Mouse (Mus musculus) limb, embryonic 12.5 days (tissue): ENCODE results near the gene Mark1. TPM values are rescaled to one million over a fixed set of nuclear protein-coding genes. Genes with fewer than 3 reads are reported as not detected.
A peak's percentile ranks its signal among the peaks of the same experiment; 100 is the strongest.

Experiments used
- ATAC-seq: fragments of 200-750 bp; cut with Nextera tagmentation; 2 replicates; pipeline ENCODE4 v1.8.0; 2017; ENCODE audit warnings: low read depth, moderate TSS enrichment; ENCODE audit not compliant: insufficient number of reproducible peaks, insufficient read depth, low FRiP score, low TSS enrichment
- H3K27ac ChIP-seq: fragments of 300-500 bp; sonication (generic); 2 replicates; pipeline ENCODE4 v1.5.1; 2016; ENCODE audit warnings: mild to moderate bottlenecking, moderate library complexity
- H3K27me3 ChIP-seq: fragments of 300-500 bp; sonication (generic); 2 replicates; pipeline ENCODE4 v1.6.1; 2016; ENCODE audit warnings: mild to moderate bottlenecking, moderate library complexity
- H3K36me3 ChIP-seq: fragments of 300-500 bp; sonication (generic); 2 replicates; pipeline ENCODE4 v1.6.1; 2016; ENCODE audit warnings: mild to moderate bottlenecking, moderate library complexity
- H3K4me1 ChIP-seq: fragments of 300-500 bp; sonication (generic); replicated peaks from 2 replicates; pipeline ENCODE4 v1.6.1; 2016
- H3K4me2 ChIP-seq: fragments of 300-500 bp; sonication (generic); 2 replicates; pipeline ENCODE4 v1.6.1; 2016; ENCODE audit warnings: mild to moderate bottlenecking, moderate library complexity
- H3K4me3 ChIP-seq: fragments of 300-500 bp; sonication (generic); replicated peaks from 2 replicates; pipeline ENCODE4 v1.5.1; 2016; ENCODE audit warnings: mild to moderate bottlenecking
- H3K9ac ChIP-seq: fragments of 300-500 bp; sonication (generic); replicated peaks from 2 replicates; pipeline ENCODE4 v1.6.1; 2016; ENCODE audit warnings: mild to moderate bottlenecking, moderate library complexity
- H3K9me3 ChIP-seq: fragments of 300-500 bp; sonication (generic); 2 replicates; pipeline ENCODE4 v1.6.1; 2016; ENCODE audit warnings: mild to moderate bottlenecking, moderate library complexity
- WGBS: fragments of 180-500 bp; shearing (Covaris S2); methylation state at CpG from one replicate; pipeline ENCODE4 v1.1.7; 2016; 5-methylcytosine and 5-hydroxymethylcytosine counted together
- polyA plus RNA-seq: library from polyadenylated mRNA; unstranded; fragments of >200 nt; fragmentation: Nextera tagmentation; extraction: Ambion mirVana; gene quantifications from 2 replicates; pipeline ENCODE4 v1.2.1, GENCODE M21; 2016

Gene Mark1
- polyA plus RNA-seq, 1 experiment from 2014 or later = 3.8 TPM

DNA sequence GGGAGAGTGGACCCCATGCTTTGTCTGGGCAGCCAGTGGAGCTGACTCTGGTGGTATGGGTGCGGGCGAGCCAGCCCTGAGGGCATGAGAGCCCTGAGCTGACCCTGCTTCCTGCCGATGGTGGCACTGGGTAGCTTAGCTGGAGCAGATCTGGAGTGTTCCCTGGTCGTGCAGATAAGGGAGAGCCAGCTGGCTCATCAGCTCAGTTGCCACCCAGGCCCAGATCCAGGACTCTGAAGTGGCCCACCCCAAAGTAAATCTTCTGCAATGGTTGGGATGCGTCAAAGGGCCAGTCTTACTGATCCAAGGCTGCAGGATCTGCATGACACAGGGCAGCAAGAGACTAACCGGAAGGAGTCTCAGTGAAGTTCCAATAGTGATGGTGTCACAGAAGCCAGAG, 109.9 kb downstream of the Mark1 start:
- Histone ChIP-seq H3K4me1 (no peaks in the 10 kb centered on the region), H3K9ac (no peak overlapping the region), H3K36me3 (no peaks in the 10 kb centered on the region), H3K27ac (no peak overlapping the region), H3K4me3 (no peak overlapping the region), H3K9me3 (no peaks in the 10 kb centered on the region), H3K4me2 (no peak overlapping the region), H3K27me3 (0 out of 2 replicates have a peak, but pooled peaks cover 4% of the 10 kb centered on the region)
- 92% methylated on average over 6 of the region's 6 CpGs for WGBS
- no peak for ATAC-seq

DNA sequence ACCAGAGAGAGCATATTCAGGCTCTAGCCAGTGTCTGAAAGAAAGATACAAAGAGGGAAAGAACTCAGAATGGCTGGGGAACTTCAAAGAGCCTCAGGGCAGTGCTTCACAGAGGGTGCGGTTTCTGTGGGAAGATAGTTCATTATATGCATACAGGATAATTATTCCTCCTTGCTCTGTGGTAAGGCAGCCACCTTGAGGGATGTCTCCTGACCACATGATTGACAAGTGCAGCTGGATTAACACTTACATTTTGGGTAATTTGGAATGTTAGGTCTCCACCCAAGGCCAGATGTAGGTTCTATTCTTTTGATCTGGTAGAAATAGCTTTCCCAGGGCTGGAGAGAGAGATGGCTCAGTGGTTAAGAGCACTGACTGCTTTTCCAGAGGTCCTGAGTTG, 113.2 kb downstream of the Mark1 start:
- ATAC-seq = no peak
- Histone ChIP-seq H3K36me3 (no peaks in the 10 kb centered on the region), H3K4me1 (peaks cover 9% of the 10 kb centered on the region), H3K4me2 (no peak overlapping the region), H3K27me3 (peaks cover 35% of the 10 kb centered on the region), H3K27ac (no peak overlapping the region), H3K9me3 (no peaks in the 10 kb centered on the region), H3K4me3 (no peak overlapping the region), H3K9ac (no peak overlapping the region)
- 64% methylated on average over 1 of the region's 1 CpGs for WGBS

DNA sequence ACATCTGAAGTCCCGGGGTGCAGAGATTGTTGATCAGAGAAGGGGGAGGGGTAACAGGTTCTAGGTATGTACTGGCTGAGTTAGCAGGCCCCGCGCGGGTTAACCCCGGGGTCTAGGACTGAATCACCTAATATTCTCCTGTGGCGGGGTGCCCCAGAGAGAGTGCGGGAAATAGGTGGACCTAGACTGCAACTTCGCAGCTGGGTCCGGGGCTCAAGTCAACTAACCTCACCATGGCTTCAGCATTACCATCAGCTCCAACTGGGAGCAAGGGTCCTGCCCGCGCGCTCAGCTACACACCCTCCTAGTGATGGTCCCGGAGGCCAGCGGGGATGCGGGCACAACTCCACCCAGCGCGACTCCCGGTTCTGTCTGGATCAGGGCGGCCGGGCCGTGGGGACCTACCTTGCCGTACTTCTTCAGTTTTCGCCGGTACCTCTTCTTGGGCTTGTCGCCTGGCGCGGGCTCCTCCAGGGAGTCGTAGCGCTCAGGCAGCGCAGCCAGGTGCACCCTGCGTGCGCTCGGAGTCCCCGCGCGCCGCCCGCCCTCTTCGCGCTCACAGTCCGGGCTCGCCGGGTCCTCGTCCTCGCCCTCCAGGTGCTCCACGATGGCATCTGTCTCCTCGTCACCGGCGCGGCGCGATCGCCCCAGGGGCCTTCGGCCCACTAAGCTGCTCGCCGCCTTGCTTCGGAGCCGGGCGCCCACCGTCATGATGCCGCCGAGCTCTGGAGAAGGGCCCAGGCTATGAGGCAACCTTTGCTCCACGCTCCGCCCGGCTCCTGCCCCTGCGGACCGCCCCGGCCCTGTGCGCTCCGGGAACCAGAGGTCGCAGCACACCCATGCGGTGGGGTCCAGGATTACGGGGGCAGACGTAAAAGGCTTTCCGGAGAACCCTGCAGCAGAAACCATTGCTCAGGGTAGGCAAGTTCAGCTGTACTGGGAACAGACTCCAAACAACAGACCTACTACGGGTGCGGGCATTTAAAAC, 116.8 kb downstream of the Mark1 start, which contains the start of gene C130074G19Rik:
Gene C130074G19Rik, minus strand, starts transcription at position 938 of the 988 bp plus-strand sequence.
- Histone ChIP-seq H3K27ac (no peak within 1 kb of the TSS), H3K9me3 (0 out of 2 replicates have a peak, but pooled peaks cover 3% of the 10 kb centered on the region), H3K4me1 (peaks cover 14% of the 10 kb centered on the region), H3K4me2 (peak within 1 kb of the TSS; percentile 88), H3K9ac (peak within 1 kb of the TSS; percentile 47), H3K36me3 (no peaks in the 10 kb centered on the region), H3K4me3 (peak within 1 kb of the TSS; percentile 51), H3K27me3 (peaks cover 47% of the 10 kb centered on the region)
- peak; percentile 75 for ATAC-seq
- WGBS = 2% methylated on average over 77 of the region's 77 CpGs

DNA sequence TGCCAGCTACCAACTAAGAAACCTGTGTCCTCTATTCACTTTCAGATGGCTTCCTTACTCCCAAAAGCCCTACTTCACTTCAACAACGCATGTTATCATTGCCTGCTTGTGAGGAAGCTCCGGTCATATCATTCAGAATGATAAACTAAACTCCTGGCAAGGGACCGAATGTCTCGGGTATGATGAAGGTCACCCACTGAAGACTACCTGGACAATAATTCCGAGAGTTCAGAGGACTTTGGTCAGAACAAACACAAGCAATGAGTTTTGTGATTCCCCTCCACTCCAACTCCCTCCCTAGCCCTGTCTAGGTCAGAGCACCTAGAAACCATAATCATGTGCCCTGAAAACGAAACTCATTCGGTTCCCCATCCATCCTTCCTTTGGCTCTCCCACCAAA, 117.5 kb downstream of the Mark1 start:
- H3K36me3 ChIP-seq = no peaks in the 10 kb centered on the region
- H3K27ac ChIP-seq = no peak overlapping the region
- 0 out of 2 replicates have a peak, but pooled peaks cover 3% of the 10 kb centered on the region for H3K9me3 ChIP-seq
- WGBS = 63% methylated on average over 7 of the region's 7 CpGs
- H3K4me1 ChIP-seq = peaks cover 14% of the 10 kb centered on the region
- H3K4me3 ChIP-seq = peak overlapping the region; percentile 51
- H3K27me3 ChIP-seq = peaks cover 47% of the 10 kb centered on the region
- no peak overlapping the region for H3K9ac ChIP-seq
- ATAC-seq = no peak
- peak overlapping the region; percentile 88 for H3K4me2 ChIP-seq

DNA sequence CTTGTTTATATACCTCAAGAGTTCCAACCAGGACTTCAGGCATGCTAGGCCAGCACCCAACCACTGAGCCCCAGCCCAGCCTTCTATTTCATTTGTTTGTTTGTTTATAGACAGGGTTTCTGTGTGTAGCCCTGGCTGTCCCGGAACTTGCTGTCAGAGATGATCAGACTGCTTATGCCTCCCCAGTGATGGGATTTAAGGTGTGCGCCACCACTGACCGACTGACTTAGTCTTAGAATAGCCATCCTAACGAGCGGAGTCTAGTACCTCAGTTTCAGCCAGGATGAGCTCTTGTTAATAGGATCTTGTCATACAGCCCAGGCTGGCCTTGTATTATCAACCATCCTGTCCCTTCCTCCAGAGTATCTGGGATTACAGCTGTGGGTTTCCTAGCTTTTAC, 118.2 kb downstream of the Mark1 start:
- Histone ChIP-seq H3K4me1 (peaks cover 14% of the 10 kb centered on the region), H3K4me3 (no peak overlapping the region), H3K27me3 (peaks cover 47% of the 10 kb centered on the region), H3K27ac (no peak overlapping the region), H3K36me3 (no peaks in the 10 kb centered on the region), H3K9ac (no peak overlapping the region), H3K9me3 (0 out of 2 replicates have a peak, but pooled peaks cover 3% of the 10 kb centered on the region), H3K4me2 (no peak overlapping the region)
- WGBS = 88% methylated on average over 5 of the region's 5 CpGs
- ATAC-seq = no peak

DNA sequence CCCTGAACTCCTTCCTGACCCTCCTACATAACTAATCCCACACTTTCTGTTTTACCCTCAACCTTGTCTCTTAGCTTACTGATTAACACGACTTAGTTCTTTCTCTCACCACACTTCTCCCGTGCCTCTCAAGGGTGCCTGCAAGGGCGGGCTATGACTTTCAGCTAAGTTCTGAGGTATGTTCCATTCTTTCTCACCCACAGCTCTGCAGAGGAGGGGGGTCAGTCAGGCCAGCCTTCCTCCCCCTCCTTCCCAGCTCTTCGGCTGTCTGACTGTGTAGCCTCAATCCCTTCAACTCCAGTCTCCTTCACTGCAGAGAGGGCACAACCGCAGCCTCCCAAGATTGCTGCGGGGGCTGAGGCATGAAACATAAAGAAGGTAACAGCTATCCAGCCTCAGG, 120.5 kb downstream of the Mark1 start:
- Histone ChIP-seq H3K4me2 (no peak overlapping the region), H3K4me1 (peaks cover 18% of the 10 kb centered on the region), H3K4me3 (no peak overlapping the region), H3K27ac (peak overlapping the region; percentile 3; the same call in 1 of the 2 replicates), H3K9ac (no peak overlapping the region), H3K27me3 (peaks cover 39% of the 10 kb centered on the region), H3K36me3 (no peaks in the 10 kb centered on the region), H3K9me3 (0 out of 2 replicates have a peak, but pooled peaks cover 3% of the 10 kb centered on the region)
- WGBS = 71% methylated on average over 6 of the region's 6 CpGs
- no peak for ATAC-seq

DNA sequence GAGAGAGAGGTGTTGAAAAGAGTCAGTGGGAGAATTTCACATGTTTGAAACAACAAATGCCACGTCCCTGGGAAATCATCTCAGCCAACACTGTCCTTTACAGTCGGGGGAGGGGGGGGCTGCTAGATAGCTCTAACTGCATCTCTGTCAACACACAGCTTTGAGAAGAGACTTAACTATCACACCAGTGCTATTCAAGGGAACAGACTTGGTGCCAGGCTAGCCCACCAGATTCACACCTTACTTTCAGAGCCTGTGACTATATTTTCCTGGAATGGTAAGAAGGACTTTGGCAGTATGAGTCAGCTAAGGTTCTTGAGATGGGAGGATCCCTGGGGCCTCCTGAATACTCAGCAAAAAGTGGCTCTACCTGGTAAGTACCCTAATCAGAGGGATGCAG, 122.1 kb downstream of the Mark1 start:
- 79% methylated on average over 2 of the region's 2 CpGs for WGBS
- H3K36me3 ChIP-seq = no peaks in the 10 kb centered on the region
- no peak overlapping the region for H3K4me3 ChIP-seq
- H3K9ac ChIP-seq = no peak overlapping the region
- H3K9me3 ChIP-seq = 0 out of 2 replicates have a peak, but pooled peaks cover 3% of the 10 kb centered on the region
- no peak overlapping the region for H3K27ac ChIP-seq
- H3K27me3 ChIP-seq = peaks cover 24% of the 10 kb centered on the region
- H3K4me2 ChIP-seq = no peak overlapping the region
- ATAC-seq = no peak
- peaks cover 11% of the 10 kb centered on the region for H3K4me1 ChIP-seq

DNA sequence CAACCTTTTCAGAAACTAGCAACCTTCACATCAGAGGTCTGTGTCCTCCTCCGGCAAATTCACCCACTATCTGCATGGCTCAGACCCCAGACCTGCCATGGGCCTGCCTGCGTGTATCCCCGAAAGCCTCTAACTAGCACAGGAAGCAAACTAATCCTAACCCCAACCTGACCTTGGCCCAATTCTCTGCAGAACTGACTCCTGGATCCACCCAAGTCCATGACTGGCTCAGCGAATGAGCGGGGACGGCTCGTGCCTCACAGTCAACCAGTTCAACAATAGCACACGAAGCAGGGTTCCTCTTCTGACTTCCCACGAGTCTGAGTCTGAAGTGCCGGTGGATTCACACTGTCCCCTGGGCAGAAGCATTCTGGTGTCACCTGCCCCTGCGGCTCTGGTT, 125.5 kb downstream of the Mark1 start:
- 88% methylated on average over 11 of the region's 11 CpGs for WGBS
- no peak overlapping the region for H3K4me2 ChIP-seq
- ATAC-seq = no peak
- H3K9me3 ChIP-seq = no peaks in the 10 kb centered on the region
- no peak overlapping the region for H3K9ac ChIP-seq
- H3K27me3 ChIP-seq = no peaks in the 10 kb centered on the region
- no peaks in the 10 kb centered on the region for H3K36me3 ChIP-seq
- H3K27ac ChIP-seq = no peak overlapping the region
- H3K4me3 ChIP-seq = no peak overlapping the region
- peaks cover 21% of the 10 kb centered on the region for H3K4me1 ChIP-seq

DNA sequence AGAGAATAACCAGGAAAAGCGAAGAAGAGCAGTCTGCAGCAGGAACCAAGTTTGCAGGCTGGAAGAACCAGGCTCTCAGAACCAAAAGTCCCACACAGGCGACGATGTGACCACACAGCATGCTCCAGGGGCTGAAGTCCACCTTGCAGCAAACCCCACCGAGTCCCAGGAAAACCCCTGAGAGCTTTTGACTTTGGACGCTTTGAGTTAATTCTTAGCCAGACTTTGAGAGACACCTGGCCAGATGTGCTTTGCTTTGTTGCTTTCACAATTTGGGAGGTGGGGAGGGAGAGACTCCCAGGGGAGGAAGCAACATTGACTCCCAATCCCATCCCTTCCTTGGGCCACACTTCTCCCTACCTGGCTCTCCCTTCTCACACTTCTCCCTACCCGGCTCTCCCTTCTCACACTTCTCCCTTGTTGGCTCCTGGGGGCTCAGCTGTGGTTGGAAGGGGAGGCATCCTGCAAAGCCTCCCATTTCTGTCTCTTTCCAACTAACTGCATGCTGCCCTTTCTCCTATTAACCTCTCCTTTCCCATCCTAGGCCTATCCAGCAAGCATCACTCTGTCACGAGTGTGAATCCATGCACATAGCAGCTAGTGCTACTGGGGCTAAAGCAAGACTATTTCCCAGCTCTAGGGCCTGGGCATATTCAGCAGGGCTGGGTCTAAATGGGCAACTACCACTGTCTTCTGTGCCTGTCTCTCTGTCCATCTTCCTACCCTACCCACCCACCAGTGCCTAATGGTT, 127.1 kb downstream of the Mark1 start:
- Histone ChIP-seq H3K27me3 (no peaks in the 10 kb centered on the region), H3K36me3 (no peaks in the 10 kb centered on the region), H3K27ac (peak overlapping the region; percentile 64), H3K4me2 (no peak overlapping the region), H3K4me1 (peaks cover 25% of the 10 kb centered on the region), H3K9me3 (no peaks in the 10 kb centered on the region), H3K4me3 (no peak overlapping the region), H3K9ac (no peak overlapping the region)
- WGBS = 78% methylated on average over 7 of the region's 7 CpGs
- no peak for ATAC-seq

DNA sequence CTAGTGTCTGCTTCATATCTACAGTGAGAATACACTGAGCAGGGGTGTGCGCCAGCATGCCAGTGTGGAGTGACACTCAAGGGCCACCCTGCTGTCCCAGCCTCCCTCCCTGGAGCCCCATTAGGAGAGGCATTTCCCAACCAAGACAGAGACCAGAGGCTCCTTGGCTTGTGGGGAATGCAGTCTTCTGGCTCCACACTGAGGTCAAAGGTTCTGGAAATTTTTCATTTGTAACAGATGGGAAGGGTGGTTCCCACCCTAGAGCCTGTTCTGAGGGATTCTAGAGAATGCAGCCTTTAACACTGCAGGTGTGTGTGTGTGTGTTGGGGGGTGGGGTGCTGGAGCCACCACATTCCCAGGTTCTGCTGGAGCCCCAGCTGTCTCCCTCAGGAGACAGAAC, 127.9 kb downstream of the Mark1 start:
- Histone ChIP-seq H3K9me3 (no peaks in the 10 kb centered on the region), H3K4me1 (peaks cover 25% of the 10 kb centered on the region), H3K36me3 (no peaks in the 10 kb centered on the region), H3K4me3 (no peak overlapping the region), H3K9ac (no peak overlapping the region), H3K4me2 (no peak overlapping the region), H3K27me3 (no peaks in the 10 kb centered on the region), H3K27ac (peak overlapping the region; percentile 64)
- WGBS = 68% methylated on average over 1 of the region's 1 CpGs
- peak; percentile 35; the same call in 1 of the 2 replicates for ATAC-seq
